Mouse (Mus musculus) lung, postnatal 0 days (tissue): ENCODE results near the gene Map3k13. TPM values are rescaled to one million over a fixed set of nuclear protein-coding genes. Genes with fewer than 3 reads are reported as not detected.

Experiments used
- ATAC-seq: fragments of 200-750 bp; cut with Nextera tagmentation; 2 replicates; pipeline ENCODE4 v1.8.0; 2017; ENCODE audit warnings: moderate library complexity
- DNase-seq: peaks from one replicate; pipeline ENCODE4 v3.0.0-alpha.2; 2016; ENCODE audit warnings: low spot score
- H3K27ac ChIP-seq: fragments of 300-500 bp; sonication (generic); 2 replicates; pipeline ENCODE4 v1.5.1; 2014; ENCODE audit warnings: antibody characterized with exemption, mild to moderate bottlenecking, low read length, mixed read lengths
- H3K27me3 ChIP-seq: fragments of 300-500 bp; sonication (generic); replicated peaks from 2 replicates; pipeline ENCODE4 v1.6.1; 2014; ENCODE audit warnings: low read length, mixed read lengths; ENCODE audit not compliant: insufficient read depth
- H3K36me3 ChIP-seq: fragments of 300-500 bp; sonication (generic); 2 replicates; pipeline ENCODE4 v1.6.1; 2014; ENCODE audit warnings: low read length, mixed read lengths; ENCODE audit not compliant: insufficient read depth
- H3K4me1 ChIP-seq: fragments of 300-500 bp; sonication (generic); 2 replicates; pipeline ENCODE4 v1.6.1; 2014; ENCODE audit warnings: antibody characterized with exemption, low read depth, low read length, mixed read lengths; ENCODE audit not compliant: insufficient read depth
- H3K4me2 ChIP-seq: fragments of 300-500 bp; sonication (generic); replicated peaks from 2 replicates; pipeline ENCODE4 v1.6.1; 2014; ENCODE audit warnings: low read depth, mild to moderate bottlenecking, low read length, moderate library complexity, mixed read lengths
- H3K4me3 ChIP-seq: fragments of 300-500 bp; sonication (generic); 2 replicates; pipeline ENCODE4 v1.5.1; 2014; ENCODE audit warnings: low read depth, low read length
- H3K9ac ChIP-seq: fragments of 300-500 bp; sonication (generic); replicated peaks from 2 replicates; pipeline ENCODE4 v1.6.1; 2014; ENCODE audit warnings: low read depth, mild to moderate bottlenecking
- H3K9me3 ChIP-seq: fragments of 300-500 bp; sonication (generic); 2 replicates; pipeline ENCODE4 v1.6.1; 2016; ENCODE audit warnings: low read length, mixed read lengths
- CTCF ChIP-seq: IDR thresholded peaks from 2 replicates; pipeline ENCODE4 v1.5.1; 2016; ENCODE audit warnings: antibody characterized with exemption, mild to moderate bottlenecking
- EP300 ChIP-seq: IDR thresholded peaks from 2 replicates; pipeline ENCODE4 v1.6.1; 2016; ENCODE audit warnings: antibody characterized with exemption, mild to moderate bottlenecking, control low read depth
- WGBS: fragments of 180-500 bp; shearing (Covaris S2); extraction: QIAGEN DNeasy Blood & Tissue Kit; methylation state at CpG from one replicate; pipeline ENCODE4 v1.1.7; 2014; 5-methylcytosine and 5-hydroxymethylcytosine counted together
- polyA plus RNA-seq: library from polyadenylated mRNA; unstranded; fragments of >200 nt; fragmentation: Nextera tagmentation; extraction: Ambion mirVana; gene quantifications from 2 replicates; pipeline ENCODE4 v1.2.1, GENCODE M21; 2015

Map3k13 gene
- polyA plus RNA-seq, 1 experiment from 2014 or later = 0.37 TPM

DNA sequence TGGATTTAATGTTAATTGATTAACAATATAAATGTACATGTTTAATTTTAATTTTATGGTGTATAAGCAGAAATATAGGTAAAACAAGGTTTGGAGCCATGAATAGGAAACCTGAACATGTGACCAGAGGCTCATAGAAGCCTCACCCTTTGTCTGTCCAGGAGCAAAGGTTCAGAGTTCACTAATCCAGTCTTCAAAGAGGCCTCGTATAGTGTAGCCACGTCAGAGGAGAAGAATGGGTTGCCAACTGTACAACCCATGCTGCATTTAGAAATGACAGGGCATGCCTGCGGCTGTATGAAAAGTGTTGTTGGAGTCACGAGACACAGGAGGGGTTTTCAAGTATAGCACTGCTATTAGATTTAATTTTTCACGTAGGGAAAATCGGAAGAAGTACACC, 64.0 kb downstream of the Map3k13 start:
- H3K4me3 ChIP-seq = no peak overlapping the region
- 76% methylated on average over 6 of the region's 6 CpGs for WGBS
- H3K9me3 ChIP-seq = no peaks in the 10 kb centered on the region
- H3K27ac ChIP-seq = no peak overlapping the region
- DNase-seq (no peak), ATAC-seq (no peak)
- no peaks in the 10 kb centered on the region for H3K4me1 ChIP-seq
- TF ChIP-seq CTCF (no peak), EP300 (no peak)
- no peak overlapping the region for H3K9ac ChIP-seq
- H3K27me3 ChIP-seq = no peaks in the 10 kb centered on the region
- no peaks in the 10 kb centered on the region for H3K36me3 ChIP-seq
- no peak overlapping the region for H3K4me2 ChIP-seq

- no peak overlapping the region for H3K27ac ChIP-seq
- DNase-seq = no peak
- no peaks in the 10 kb centered on the region for H3K9me3 ChIP-seq
- ATAC-seq = no peak
- TF ChIP-seq EP300 = no peak
- TF ChIP-seq CTCF = no peak
- no peak overlapping the region for H3K4me3 ChIP-seq
- no peaks in the 10 kb centered on the region for H3K27me3 ChIP-seq
- H3K4me1 ChIP-seq = no peaks in the 10 kb centered on the region
- WGBS = 86% methylated on average over 8 of the region's 8 CpGs
- no peak overlapping the region for H3K9ac ChIP-seq
- no peak overlapping the region for H3K4me2 ChIP-seq
- H3K36me3 ChIP-seq = no peaks in the 10 kb centered on the region
Measured at GRCm38 (mm10) chr16:21858882-21859281, 64.7 kb downstream of the Map3k13 start.

- Histone ChIP-seq H3K9ac (no peak overlapping the region), H3K27me3 (no peaks in the 10 kb centered on the region), H3K4me3 (no peak overlapping the region), H3K9me3 (no peaks in the 10 kb centered on the region), H3K27ac (no peak overlapping the region), H3K36me3 (no peaks in the 10 kb centered on the region), H3K4me2 (no peak overlapping the region), H3K4me1 (no peaks in the 10 kb centered on the region)
- TF ChIP-seq CTCF (no peak), EP300 (no peak)
- DNase-seq (no peak), ATAC-seq (no peak)
- 87% methylated on average over 3 of the region's 3 CpGs for WGBS
Measured at GRCm38 (mm10) chr16:21862448-21862847, 68.3 kb downstream of the Map3k13 start.

DNA sequence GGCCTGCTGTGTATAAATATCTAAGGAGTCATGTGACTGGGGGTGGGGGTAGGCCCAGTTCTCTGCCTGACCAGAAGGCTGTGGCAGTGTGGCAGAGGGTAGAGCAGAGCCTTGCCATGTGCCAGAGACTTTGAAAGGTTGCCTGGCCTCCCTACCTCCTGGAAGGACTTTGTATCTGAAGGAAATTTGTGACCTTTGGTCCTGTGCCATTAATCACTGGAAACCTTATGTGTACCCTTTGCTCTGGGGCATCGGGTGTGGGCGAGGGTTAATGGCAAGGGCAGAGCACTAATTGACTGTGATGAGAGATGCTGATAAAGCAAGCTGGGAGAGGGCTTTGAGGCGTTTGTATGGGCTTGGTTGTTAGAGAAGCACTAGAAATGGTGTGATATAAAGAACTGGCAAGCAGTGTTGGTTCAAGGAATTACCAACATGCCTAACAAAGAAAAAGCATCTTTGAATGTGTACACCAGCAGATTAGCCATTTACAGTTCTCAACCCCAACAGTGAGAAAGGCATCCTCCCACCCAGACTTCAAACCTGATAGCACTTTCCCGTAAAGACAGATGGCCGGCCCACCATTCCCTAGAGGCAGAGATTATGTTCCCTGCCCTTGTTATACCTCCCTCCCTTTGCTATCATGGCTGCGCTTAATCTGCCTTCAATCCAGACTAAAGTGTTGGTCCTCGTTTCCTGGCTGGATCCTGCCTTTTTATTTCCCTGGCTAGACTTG, 71.3 kb downstream of the Map3k13 start:
- H3K27ac ChIP-seq = no peak overlapping the region
- H3K4me1 ChIP-seq = no peaks in the 10 kb centered on the region
- TF ChIP-seq EP300 (no peak), CTCF (no peak)
- H3K9ac ChIP-seq = no peak overlapping the region
- no peak overlapping the region for H3K4me3 ChIP-seq
- no peak for ATAC-seq
- H3K36me3 ChIP-seq = no peaks in the 10 kb centered on the region
- WGBS = 33% methylated on average over 7 of the region's 7 CpGs
- no peaks in the 10 kb centered on the region for H3K9me3 ChIP-seq
- no peak overlapping the region for H3K4me2 ChIP-seq
- no peak for DNase-seq
- no peaks in the 10 kb centered on the region for H3K27me3 ChIP-seq

- Histone ChIP-seq H3K4me3 (no peak overlapping the region), H3K27me3 (no peaks in the 10 kb centered on the region), H3K4me2 (no peak overlapping the region), H3K27ac (no peak overlapping the region), H3K36me3 (no peaks in the 10 kb centered on the region), H3K4me1 (no peaks in the 10 kb centered on the region), H3K9ac (no peak overlapping the region), H3K9me3 (no peaks in the 10 kb centered on the region)
- DNase-seq (no peak), ATAC-seq (no peak)
- 52% methylated on average over 11 of the region's 11 CpGs for WGBS
- no peak for TF ChIP-seq CTCF
- TF ChIP-seq EP300 = no peak
Measured at GRCm38 (mm10) chr16:21865983-21866575, 71.9 kb downstream of the Map3k13 start.

DNA sequence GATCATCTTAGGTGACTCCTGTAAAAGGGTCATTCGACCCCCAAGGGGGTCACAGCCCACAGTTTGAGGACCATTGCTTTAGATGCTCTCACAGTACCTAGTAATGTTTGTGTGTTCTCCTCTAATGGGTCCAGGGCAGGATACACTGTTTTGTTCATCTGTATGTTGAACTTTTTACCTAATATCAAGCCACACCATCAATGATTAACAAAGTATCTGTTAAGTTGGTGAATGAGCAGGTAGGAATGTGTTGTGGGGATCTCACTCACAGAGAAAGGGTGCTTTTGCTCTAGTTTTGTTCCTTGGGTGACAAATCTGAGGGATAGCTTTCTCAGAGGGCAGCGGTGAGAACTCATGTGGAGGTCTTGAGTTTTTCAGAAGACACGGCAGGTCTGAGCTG, 73.6 kb downstream of the Map3k13 start:
- no peak overlapping the region for H3K27ac ChIP-seq
- no peaks in the 10 kb centered on the region for H3K9me3 ChIP-seq
- TF ChIP-seq EP300 (no peak), CTCF (no peak)
- DNase-seq = no peak
- H3K27me3 ChIP-seq = no peaks in the 10 kb centered on the region
- no peak overlapping the region for H3K4me3 ChIP-seq
- no peaks in the 10 kb centered on the region for H3K36me3 ChIP-seq
- no peak for ATAC-seq
- WGBS = 74% methylated on average over 3 of the region's 3 CpGs
- H3K9ac ChIP-seq = no peak overlapping the region
- H3K4me2 ChIP-seq = no peak overlapping the region
- no peaks in the 10 kb centered on the region for H3K4me1 ChIP-seq
